Mouse (Mus musculus) limb, embryonic 13.5 days (tissue): ENCODE data around the gene Cdk19. TPM values are rescaled to one million over a fixed set of nuclear protein-coding genes. Genes with fewer than 3 reads are reported as not detected.

Experiments
- ATAC-seq: fragments of 200-750 bp; cut with Nextera tagmentation; 2 replicates; pipeline ENCODE4 v1.8.0; 2017; ENCODE audit warnings: low read depth, moderate number of reproducible peaks, moderate TSS enrichment; ENCODE audit not compliant: low FRiP score
- H3K27ac ChIP-seq: fragments of 300-500 bp; sonication (generic); 2 replicates; pipeline ENCODE4 v1.5.1; 2015; ENCODE audit warnings: inconsistent platforms, mild to moderate bottlenecking, moderate library complexity
- H3K27me3 ChIP-seq: fragments of 300-500 bp; sonication (generic); 2 replicates; pipeline ENCODE4 v1.6.1; 2015; ENCODE audit warnings: mild to moderate bottlenecking, inconsistent platforms
- H3K36me3 ChIP-seq: fragments of 300-500 bp; sonication (generic); 2 replicates; pipeline ENCODE4 v1.6.1; 2015; ENCODE audit warnings: inconsistent platforms, mild to moderate bottlenecking, moderate library complexity
- H3K4me1 ChIP-seq: fragments of 300-500 bp; sonication (generic); 2 replicates; pipeline ENCODE4 v1.6.1; 2015; ENCODE audit warnings: inconsistent platforms
- H3K4me2 ChIP-seq: fragments of 300-500 bp; sonication (generic); replicated peaks from 2 replicates; pipeline ENCODE4 v1.6.1; 2015; ENCODE audit warnings: inconsistent platforms, mild to moderate bottlenecking, moderate library complexity
- H3K4me3 ChIP-seq: fragments of 300-500 bp; sonication (generic); 2 replicates; pipeline ENCODE4 v1.5.1; 2015; ENCODE audit warnings: moderate library complexity, mild to moderate bottlenecking, inconsistent platforms
- H3K9ac ChIP-seq: fragments of 300-500 bp; sonication (generic); 2 replicates; pipeline ENCODE4 v1.6.1; 2015; ENCODE audit warnings: mild to moderate bottlenecking, inconsistent platforms
- H3K9me3 ChIP-seq: fragments of 300-500 bp; sonication (generic); 2 replicates; pipeline ENCODE4 v1.6.1; 2016; ENCODE audit warnings: inconsistent platforms
- WGBS: fragments of 180-500 bp; shearing (Covaris S2); methylation state at CpG from one replicate; pipeline ENCODE4 v1.1.7; 2015; 5-methylcytosine and 5-hydroxymethylcytosine counted together
- polyA plus RNA-seq: library from polyadenylated mRNA; unstranded; fragments of >200 nt; fragmentation: Nextera tagmentation; extraction: Ambion mirVana; gene quantifications from 2 replicates; pipeline ENCODE4 v1.2.1, GENCODE M21; 2015

Gene Cdk19
- polyA plus RNA-seq, 1 experiment from 2014 or later: 12.3 TPM

- no peak overlapping the region for H3K4me3 ChIP-seq
- 72% methylated on average over 8 of the region's 8 CpGs for WGBS
- ATAC-seq: no peak
- no peaks in the 10 kb centered on the region for H3K4me1 ChIP-seq
- H3K9me3 ChIP-seq: no peaks in the 10 kb centered on the region
- no peaks in the 10 kb centered on the region for H3K27me3 ChIP-seq
- H3K9ac ChIP-seq: no peak overlapping the region
- H3K36me3 ChIP-seq: peaks cover 66% of the 10 kb centered on the region
- H3K4me2 ChIP-seq: no peak overlapping the region
- no peak overlapping the region for H3K27ac ChIP-seq
Observed at GRCm38 (mm10) chr10:40479621-40480193, 140.3 kb downstream of the Cdk19 start.

DNA sequence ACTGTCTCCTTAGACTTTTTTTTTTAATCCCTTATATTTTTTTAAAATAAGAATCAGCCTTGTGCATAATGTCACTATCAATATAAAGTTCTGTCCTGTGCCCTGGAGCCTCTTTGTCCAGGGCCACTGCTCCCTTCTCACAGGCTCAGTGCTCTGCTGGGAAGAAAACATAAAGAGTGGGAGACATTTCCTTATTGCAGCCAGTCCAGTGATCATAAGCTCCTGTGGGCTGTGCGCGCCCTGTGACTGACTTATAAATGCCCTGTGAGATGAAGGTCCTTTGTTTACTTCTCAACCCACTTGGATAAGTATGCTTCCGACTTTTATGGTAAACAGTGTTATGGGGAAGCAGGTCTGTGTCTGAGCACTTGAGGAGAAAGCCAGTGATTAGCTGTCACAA is 142.2 kb downstream of the Cdk19 start:
- no peaks in the 10 kb centered on the region for H3K27me3 ChIP-seq
- 86% methylated on average over 3 of the region's 3 CpGs for WGBS
- H3K9ac ChIP-seq: no peak overlapping the region
- no peaks in the 10 kb centered on the region for H3K9me3 ChIP-seq
- no peak overlapping the region for H3K4me3 ChIP-seq
- H3K4me1 ChIP-seq: no peaks in the 10 kb centered on the region
- H3K27ac ChIP-seq: no peak overlapping the region
- peaks cover 54% of the 10 kb centered on the region for H3K36me3 ChIP-seq
- H3K4me2 ChIP-seq: no peak overlapping the region
- ATAC-seq: no peak

GRCm38 (mm10) chr10:40482285-40482684 is 142.9 kb downstream of the Cdk19 start:
- H3K4me1 ChIP-seq: no peaks in the 10 kb centered on the region
- H3K27ac ChIP-seq: no peak overlapping the region
- H3K36me3 ChIP-seq: peaks cover 46% of the 10 kb centered on the region
- H3K27me3 ChIP-seq: no peaks in the 10 kb centered on the region
- H3K4me3 ChIP-seq: no peak overlapping the region
- H3K9me3 ChIP-seq: no peaks in the 10 kb centered on the region
- no peak overlapping the region for H3K4me2 ChIP-seq
- no peak overlapping the region for H3K9ac ChIP-seq
- 84% methylated on average over 6 of the region's 6 CpGs for WGBS
- ATAC-seq: no peak

DNA sequence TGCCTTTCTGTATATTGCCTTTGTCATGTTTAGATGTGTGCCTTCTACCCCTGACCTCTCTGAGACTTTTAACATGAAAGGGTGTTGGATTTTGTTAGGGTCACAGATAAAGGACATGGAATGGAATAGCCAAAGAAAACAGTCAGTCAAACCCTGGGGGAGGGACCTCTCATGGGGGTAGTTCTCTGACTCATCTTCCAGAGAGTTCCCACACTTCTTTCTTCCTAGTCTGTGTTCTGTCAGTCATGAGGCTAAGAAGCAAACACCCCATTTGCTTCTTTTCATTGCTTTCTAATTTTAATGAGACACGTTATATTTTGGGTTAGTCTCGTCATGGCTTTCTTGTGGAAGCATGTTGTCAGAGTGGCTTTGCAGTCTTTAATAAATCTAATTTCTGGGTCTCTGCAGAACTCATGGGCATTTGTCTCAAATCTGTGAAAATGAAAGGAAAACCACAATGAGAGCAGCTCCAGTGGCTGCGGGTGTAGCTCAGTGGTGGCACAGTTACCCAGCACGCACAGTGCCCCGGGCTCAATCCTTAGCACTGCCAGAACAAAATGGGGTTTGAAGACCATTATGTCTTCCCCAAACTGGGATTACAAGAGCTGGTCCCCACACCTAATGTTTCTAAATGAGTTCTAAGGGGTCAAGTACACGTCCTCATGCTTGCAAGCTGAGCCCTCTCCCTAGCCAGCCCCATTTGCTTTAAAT is 149.9 kb downstream of the Cdk19 start:
- Histone ChIP-seq H3K36me3 (peaks cover 5% of the 10 kb centered on the region), H3K4me3 (no peak overlapping the region), H3K27me3 (no peaks in the 10 kb centered on the region), H3K4me1 (0 out of 2 replicates have a peak, but pooled peaks cover 4% of the 10 kb centered on the region), H3K4me2 (no peak overlapping the region), H3K9me3 (no peaks in the 10 kb centered on the region), H3K9ac (no peak overlapping the region), H3K27ac (no peak overlapping the region)
- ATAC-seq: no peak
- WGBS: 84% methylated on average over 6 of the region's 6 CpGs

- Histone ChIP-seq H3K36me3 (no peaks in the 10 kb centered on the region), H3K27ac (no peak overlapping the region), H3K27me3 (no peaks in the 10 kb centered on the region), H3K4me2 (no peak overlapping the region), H3K4me3 (no peak overlapping the region), H3K4me1 (0 out of 2 replicates have a peak, but pooled peaks cover 4% of the 10 kb centered on the region), H3K9ac (no peak overlapping the region), H3K9me3 (no peaks in the 10 kb centered on the region)
- ATAC-seq: no peak
- 93% methylated on average over 7 of the region's 7 CpGs for WGBS
Observed at GRCm38 (mm10) chr10:40491131-40491530, 151.8 kb downstream of the Cdk19 start.

GRCm38 (mm10) chr10:40491748-40492147 is 152.4 kb downstream of the Cdk19 start:
- Histone ChIP-seq H3K27ac (no peak overlapping the region), H3K9me3 (no peaks in the 10 kb centered on the region), H3K27me3 (no peaks in the 10 kb centered on the region), H3K4me2 (no peak overlapping the region), H3K4me1 (peaks cover 4% of the 10 kb centered on the region; the same call in 1 of the 2 replicates), H3K9ac (no peak overlapping the region), H3K4me3 (no peak overlapping the region), H3K36me3 (no peaks in the 10 kb centered on the region)
- no peak for ATAC-seq
- 54% methylated on average over 10 of the region's 10 CpGs for WGBS

DNA sequence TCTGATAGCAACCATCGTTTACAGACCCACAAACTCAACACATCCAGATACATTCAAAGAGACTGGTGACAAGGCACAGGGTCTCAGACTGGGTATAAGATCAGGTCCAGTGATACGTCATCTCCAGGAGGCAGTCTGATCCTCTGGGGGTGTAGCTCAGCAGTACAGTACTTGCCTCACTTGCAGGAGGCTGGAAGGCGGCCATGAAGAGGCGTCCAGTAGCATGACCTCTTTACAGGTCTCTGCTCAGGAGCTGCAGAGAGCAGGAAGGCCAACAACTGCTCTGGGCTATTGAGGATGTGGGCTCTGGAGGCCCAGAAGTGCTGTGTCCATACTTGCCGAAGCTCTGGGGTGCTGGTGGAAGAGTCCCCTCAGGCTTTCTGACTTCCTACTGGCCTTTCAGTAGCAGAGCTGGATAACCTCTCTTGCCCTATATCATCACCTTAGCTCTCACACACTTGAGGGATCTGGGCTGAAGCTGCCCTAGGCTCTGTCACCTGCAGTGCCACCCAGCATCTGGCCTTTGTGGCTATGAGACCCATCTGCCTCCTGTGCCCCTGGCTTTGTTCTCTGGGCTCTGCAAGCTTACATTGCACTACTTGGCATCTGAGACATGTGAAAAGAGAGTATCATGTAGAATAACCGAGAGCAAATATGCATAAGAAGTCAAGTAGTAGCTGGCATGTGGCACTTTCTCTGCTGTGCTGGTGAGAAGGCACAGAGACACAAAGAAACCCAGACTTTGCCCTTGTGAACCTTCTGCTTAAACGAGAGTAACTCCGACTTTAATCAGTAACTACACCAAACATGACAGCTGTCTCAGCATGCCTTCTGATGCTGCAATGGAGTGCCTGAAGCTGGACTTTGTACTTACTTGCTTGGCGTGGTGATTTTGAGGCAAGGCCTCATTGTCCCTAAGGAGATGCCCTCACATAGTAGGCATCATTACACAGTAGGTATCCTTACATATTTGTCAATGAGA is 155.1 kb downstream of the Cdk19 start:
- Histone ChIP-seq H3K9ac (no peak overlapping the region), H3K4me2 (no peak overlapping the region), H3K9me3 (no peaks in the 10 kb centered on the region), H3K4me3 (no peak overlapping the region), H3K36me3 (no peaks in the 10 kb centered on the region), H3K27me3 (no peaks in the 10 kb centered on the region), H3K27ac (no peak overlapping the region), H3K4me1 (peaks cover 15% of the 10 kb centered on the region)
- ATAC-seq: no peak
- WGBS: 77% methylated on average over 9 of the region's 9 CpGs

DNA sequence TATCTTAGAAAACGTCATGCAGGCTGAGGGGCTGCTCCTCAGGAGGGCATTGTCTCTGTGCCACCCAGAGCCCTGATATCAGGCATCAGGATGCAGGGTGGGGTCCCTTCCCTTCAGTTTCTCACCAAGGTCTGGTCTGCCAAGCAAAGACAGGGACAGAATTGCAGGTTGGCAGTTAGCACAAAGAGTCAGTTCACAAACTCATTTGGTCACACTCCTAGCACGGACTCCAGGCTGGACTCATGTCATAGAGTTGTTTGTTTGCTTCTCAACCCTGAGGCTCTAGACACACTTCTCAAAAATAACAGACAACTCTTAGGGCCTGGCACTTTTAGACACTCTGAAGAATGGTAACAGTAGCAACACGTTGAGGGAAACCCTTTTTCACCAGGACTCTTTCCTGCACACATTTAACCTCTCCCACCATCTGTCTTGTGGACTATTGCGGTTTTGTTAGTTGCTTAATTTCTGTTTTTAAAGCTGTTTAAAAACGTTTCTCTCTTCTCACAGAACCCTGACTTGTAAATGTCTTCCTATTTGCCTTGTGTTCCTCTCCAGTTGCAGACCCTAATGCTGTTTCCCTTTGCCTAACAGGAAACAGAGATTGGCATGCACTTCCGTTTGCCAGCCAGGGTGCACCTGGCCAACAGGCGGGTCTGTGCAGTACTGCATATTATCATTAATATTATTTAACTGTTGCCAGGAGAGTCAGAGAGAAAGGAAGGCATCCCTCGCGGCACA is 158.1 kb downstream of the Cdk19 start:
- Histone ChIP-seq H3K4me2 (no peak overlapping the region), H3K9ac (no peak overlapping the region), H3K9me3 (no peaks in the 10 kb centered on the region), H3K4me1 (peaks cover 23% of the 10 kb centered on the region), H3K4me3 (no peak overlapping the region), H3K36me3 (no peaks in the 10 kb centered on the region), H3K27ac (no peak overlapping the region; the same call in 1 of the 2 replicates), H3K27me3 (no peaks in the 10 kb centered on the region)
- no peak for ATAC-seq
- WGBS: 37% methylated on average over 9 of the region's 9 CpGs

DNA sequence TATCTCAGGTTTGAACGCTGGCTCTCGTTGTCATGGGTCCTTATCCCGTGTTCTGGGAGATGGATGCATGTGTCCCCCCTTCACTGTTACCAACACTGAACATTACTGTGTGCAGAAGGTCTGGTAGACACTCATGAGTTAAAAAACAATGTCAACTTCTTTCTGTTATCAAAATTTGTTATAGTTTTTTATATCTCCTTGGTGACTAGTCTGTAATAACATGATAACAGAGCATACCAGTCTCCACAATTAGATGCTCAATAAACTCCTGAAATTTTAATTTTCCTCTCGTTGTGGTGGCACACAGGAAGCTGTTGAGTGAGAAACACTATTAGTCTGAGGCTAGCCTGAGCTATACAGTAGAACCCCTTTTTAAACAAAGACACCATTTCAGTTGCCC is 159.1 kb downstream of the Cdk19 start:
- no peak overlapping the region for H3K4me2 ChIP-seq
- ATAC-seq: no peak
- no peaks in the 10 kb centered on the region for H3K27me3 ChIP-seq
- H3K4me1 ChIP-seq: peaks cover 23% of the 10 kb centered on the region
- no peak overlapping the region for H3K4me3 ChIP-seq
- 86% methylated on average over 4 of the region's 4 CpGs for WGBS
- H3K9me3 ChIP-seq: no peaks in the 10 kb centered on the region
- H3K9ac ChIP-seq: no peak overlapping the region
- no peaks in the 10 kb centered on the region for H3K36me3 ChIP-seq
- H3K27ac ChIP-seq: no peak overlapping the region

GRCm38 (mm10) chr10:40499314-40500252 is 160.2 kb downstream of the Cdk19 start:
- no peaks in the 10 kb centered on the region for H3K27me3 ChIP-seq
- peaks cover 23% of the 10 kb centered on the region for H3K4me1 ChIP-seq
- ATAC-seq: no peak
- H3K36me3 ChIP-seq: no peaks in the 10 kb centered on the region
- no peaks in the 10 kb centered on the region for H3K9me3 ChIP-seq
- H3K4me3 ChIP-seq: no peak overlapping the region
- no peak overlapping the region for H3K4me2 ChIP-seq
- WGBS: 63% methylated on average over 18 of the region's 18 CpGs
- no peak overlapping the region for H3K9ac ChIP-seq
- no peak overlapping the region for H3K27ac ChIP-seq

DNA sequence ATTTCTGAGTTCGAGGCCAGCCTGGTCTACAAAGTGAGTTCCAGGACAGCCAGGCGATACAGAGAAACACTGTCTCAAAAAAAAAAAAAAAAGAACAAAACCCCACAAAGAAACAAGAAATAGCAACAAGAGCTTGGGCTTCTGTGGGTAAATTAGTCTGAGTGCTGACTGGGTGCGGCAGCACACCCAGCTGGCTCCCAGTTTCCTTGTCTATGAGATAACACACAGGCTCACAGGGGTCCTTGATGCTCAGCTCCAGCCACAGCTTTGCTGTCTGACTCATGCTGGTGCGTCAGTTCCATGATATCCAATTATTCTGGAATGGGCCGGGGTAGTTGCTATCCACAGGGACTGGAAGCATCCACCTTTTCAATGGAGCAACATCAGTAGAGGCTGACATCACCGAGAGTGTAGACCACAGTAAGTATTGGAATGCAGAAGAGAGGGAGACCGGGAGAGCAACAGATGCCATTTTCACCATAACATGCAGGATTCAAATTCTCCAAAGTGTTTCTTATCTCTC is 161.4 kb downstream of the Cdk19 start:
- Histone ChIP-seq H3K36me3 (no peaks in the 10 kb centered on the region), H3K4me3 (no peak overlapping the region), H3K4me1 (peaks cover 23% of the 10 kb centered on the region), H3K27me3 (no peaks in the 10 kb centered on the region), H3K4me2 (no peak overlapping the region), H3K9me3 (no peaks in the 10 kb centered on the region), H3K27ac (no peak overlapping the region), H3K9ac (no peak overlapping the region)
- ATAC-seq: no peak
- 87% methylated on average over 7 of the region's 7 CpGs for WGBS
